Mouse (Mus musculus) kidney, postnatal 10 days (tissue): ENCODE results near the gene Adamtsl5.

Experiments
- DNase-seq: peaks from one replicate; pipeline ENCODE4 v3.0.0; 2021; ENCODE audit warnings: mixed read lengths

Adamtsl5 gene

GRCm38 (mm10) chr10:80292251-80293146 is 55.7 kb downstream of the Adamtsl5 start, which contains the start of gene Rps15:
Gene Rps15 (plus strand): TSS chr10:80292453.
- DNase-seq: peak; percentile 98
